Mouse (Mus musculus) testis, postnatal 14 days (tissue): Measurements from ENCODE around the gene Olfr315.
"Not testable (repeated sequence)": the region's sequence is repeated elsewhere in the genome, so short reads cannot be mapped to it uniquely, and the experiment has no call there.

ENCODE experiments used
- DNase-seq: peaks from one replicate; pipeline ENCODE4 v3.0.0; 2021; ENCODE audit warnings: low spot score

The Olfr315 gene

GRCm38 (mm10) chr11:58828937-58829336 is 55.9 kb downstream of the Olfr315 start, which contains the start of gene Olfr312:
Gene Olfr312, plus strand, starts transcription at chr11:58829237.
- not testable (repeated sequence) for DNase-seq

- no peak for DNase-seq
Measured at GRCm38 (mm10) chr11:58829764-58830163, 56.8 kb downstream of the Olfr315 start.
